Mouse (Mus musculus): ENCODE measurements at regions not wholly inside any gene's neighbourhood (a gene's known extent, or its start where the extent isn't known, plus 50 kb on each side); places are given as distances from the start of the nearest gene placed in this dataset.

- Histone ChIP-seq H3K36me3 (no peaks in the 10 kb centered on the region), H3K4me1 (no peaks in the 10 kb centered on the region), H3K27me3 (no peaks in the 10 kb centered on the region), H3K9me3 (replicated peaks) (no peaks in the 10 kb centered on the region), H3K9ac (no peak overlapping the region), H3K27ac (replicated peaks) (no peak overlapping the region), H3K4me3 (replicated peaks) (no peak overlapping the region), H3K4me2 (replicated peaks) (no peak overlapping the region)
- ATAC-seq (ENCODE audit: insufficient number of reproducible peaks, low FRiP score, low TSS enrichment, low read depth), result no peak
- WGBS, result 80% methylated on average over 4 of the region's 4 CpGs
Observed at GRCm38 (mm10) chr3:149413114-149413513, 422.8 kb upstream of the Adgrl2 start.

DNA sequence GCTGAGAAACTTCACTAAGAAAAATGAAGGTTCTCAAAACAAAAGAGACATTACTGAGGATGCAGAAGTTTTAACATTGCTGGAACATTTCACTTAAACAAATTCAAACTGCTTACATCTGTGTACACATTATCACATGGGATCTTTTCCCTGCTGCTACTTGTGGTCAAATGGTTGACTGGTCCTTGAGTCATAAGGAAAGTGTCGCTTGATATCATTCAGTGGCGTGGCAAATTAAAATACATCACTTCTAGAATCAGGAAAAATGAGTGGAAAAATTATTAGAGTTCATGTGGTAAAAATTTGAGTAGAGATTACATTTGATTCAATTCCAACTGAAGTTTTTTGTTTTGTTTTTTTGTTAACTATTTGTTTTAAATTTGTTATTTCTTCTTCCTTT is 420.2 kb upstream of the Adgrl2 start:
- no peaks in the 10 kb centered on the region for H3K36me3 ChIP-seq
- no peaks in the 10 kb centered on the region for H3K4me1 ChIP-seq
- H3K4me3 ChIP-seq (replicated peaks), result no peak overlapping the region
- H3K27me3 ChIP-seq, result no peaks in the 10 kb centered on the region
- no peak overlapping the region for H3K27ac ChIP-seq (replicated peaks)
- no peak overlapping the region for H3K9ac ChIP-seq
- no peak overlapping the region for H3K4me2 ChIP-seq (replicated peaks)
- ATAC-seq (ENCODE audit: insufficient number of reproducible peaks, low FRiP score, low TSS enrichment, low read depth), result no peak
- H3K9me3 ChIP-seq (replicated peaks), result no peaks in the 10 kb centered on the region
- 84% methylated on average over 2 of the region's 2 CpGs for WGBS

GRCm38 (mm10) chr3:149408858-149409257 is 418.5 kb upstream of the Adgrl2 start:
- Histone ChIP-seq H3K9me3 (replicated peaks) (no peaks in the 10 kb centered on the region), H3K36me3 (no peaks in the 10 kb centered on the region), H3K4me3 (replicated peaks) (no peak overlapping the region), H3K4me1 (no peaks in the 10 kb centered on the region), H3K27ac (replicated peaks) (no peak overlapping the region), H3K9ac (no peak overlapping the region), H3K4me2 (replicated peaks) (no peak overlapping the region), H3K27me3 (no peaks in the 10 kb centered on the region)
- ATAC-seq (ENCODE audit: insufficient number of reproducible peaks, low FRiP score, low TSS enrichment, low read depth), result no peak
- 82% methylated on average over 3 of the region's 3 CpGs for WGBS

DNA sequence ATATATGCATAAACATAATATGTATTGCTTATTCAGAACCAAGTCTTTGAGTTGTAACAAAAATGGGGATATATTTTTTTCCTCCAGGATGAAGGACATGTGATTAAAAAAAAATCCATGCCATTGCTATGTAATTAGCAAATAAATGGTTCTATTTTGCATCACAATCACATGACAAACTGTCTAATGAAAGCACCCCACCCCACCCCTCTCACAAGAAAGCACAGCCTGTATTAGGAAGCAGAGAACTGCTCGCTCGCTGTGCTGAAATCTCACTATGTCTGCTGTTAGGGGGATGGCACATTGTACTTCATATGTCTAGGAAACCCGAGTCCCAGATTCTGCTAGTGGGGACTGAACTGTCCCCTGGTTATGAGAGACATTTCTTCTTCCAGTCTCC is 415.5 kb upstream of the Adgrl2 start:
- no peaks in the 10 kb centered on the region for H3K4me1 ChIP-seq
- no peaks in the 10 kb centered on the region for H3K36me3 ChIP-seq
- no peak for ATAC-seq (ENCODE audit: insufficient number of reproducible peaks, low FRiP score, low TSS enrichment, low read depth)
- no peak overlapping the region for H3K27ac ChIP-seq (replicated peaks)
- H3K9ac ChIP-seq, result no peak overlapping the region
- H3K4me3 ChIP-seq (replicated peaks), result no peak overlapping the region
- H3K27me3 ChIP-seq, result no peaks in the 10 kb centered on the region
- H3K4me2 ChIP-seq (replicated peaks), result no peak overlapping the region
- 54% methylated on average over 3 of the region's 3 CpGs for WGBS
- H3K9me3 ChIP-seq (replicated peaks), result no peaks in the 10 kb centered on the region

DNA sequence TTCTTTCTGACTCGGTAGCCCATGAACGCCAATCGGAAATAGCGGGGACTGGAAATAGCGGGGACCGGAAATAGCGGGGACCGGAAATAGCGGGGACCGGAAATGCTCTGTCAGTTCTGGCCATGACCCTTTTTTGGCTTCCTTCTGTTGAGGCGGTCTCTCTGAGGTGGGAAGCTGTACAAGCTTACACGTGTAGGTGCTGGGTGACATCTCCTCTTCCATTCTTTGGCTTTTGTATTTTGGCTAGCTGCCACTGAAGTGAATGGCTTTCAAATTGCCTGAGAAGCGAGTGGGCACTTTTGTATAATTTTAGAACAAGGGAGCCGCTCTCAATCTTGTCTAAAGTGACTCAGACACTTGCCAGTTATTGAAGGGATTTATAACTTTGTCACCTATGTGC is 414.3 kb upstream of the Adgrl2 start:
- 92% methylated on average over 14 of the region's 14 CpGs for WGBS
- H3K9ac ChIP-seq, result no peak overlapping the region
- H3K36me3 ChIP-seq, result no peaks in the 10 kb centered on the region
- no peaks in the 10 kb centered on the region for H3K27me3 ChIP-seq
- H3K27ac ChIP-seq (replicated peaks), result no peak overlapping the region
- no peaks in the 10 kb centered on the region for H3K4me1 ChIP-seq
- ATAC-seq (ENCODE audit: insufficient number of reproducible peaks, low FRiP score, low TSS enrichment, low read depth), result no peak
- no peak overlapping the region for H3K4me2 ChIP-seq (replicated peaks)
- no peaks in the 10 kb centered on the region for H3K9me3 ChIP-seq (replicated peaks)
- no peak overlapping the region for H3K4me3 ChIP-seq (replicated peaks)

DNA sequence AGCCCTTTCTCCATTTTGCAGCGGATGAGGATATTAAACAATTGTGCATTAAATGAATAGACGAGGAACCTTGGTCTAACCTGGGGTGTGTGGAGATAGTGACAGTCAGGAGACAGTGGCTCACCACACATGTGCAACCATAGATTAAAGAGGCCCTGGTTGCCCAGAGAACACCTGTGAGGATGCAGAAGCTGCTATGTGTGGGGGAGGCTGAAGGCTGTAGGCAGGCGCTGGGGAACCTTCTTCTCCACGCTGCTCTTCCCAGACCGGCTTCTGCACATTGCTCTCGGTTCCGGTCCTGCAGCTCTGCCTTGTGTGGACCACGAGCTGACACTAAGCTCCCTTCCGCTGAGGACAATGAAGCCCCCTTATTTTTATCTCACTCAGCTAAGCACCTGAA is 412.1 kb upstream of the Adgrl2 start:
- H3K27ac ChIP-seq (replicated peaks), result no peak overlapping the region
- H3K9me3 ChIP-seq (replicated peaks), result no peaks in the 10 kb centered on the region
- no peak for ATAC-seq (ENCODE audit: insufficient number of reproducible peaks, low FRiP score, low TSS enrichment, low read depth)
- no peaks in the 10 kb centered on the region for H3K36me3 ChIP-seq
- no peak overlapping the region for H3K9ac ChIP-seq
- WGBS, result 64% methylated on average over 9 of the region's 9 CpGs
- H3K4me3 ChIP-seq (replicated peaks), result no peak overlapping the region
- no peak overlapping the region for H3K4me2 ChIP-seq (replicated peaks)
- no peaks in the 10 kb centered on the region for H3K4me1 ChIP-seq
- no peaks in the 10 kb centered on the region for H3K27me3 ChIP-seq

- H3K4me3 ChIP-seq (replicated peaks), result no peak overlapping the region
- WGBS, result 26% methylated on average over 4 of the region's 4 CpGs
- no peak overlapping the region for H3K27ac ChIP-seq (replicated peaks)
- ATAC-seq (ENCODE audit: insufficient number of reproducible peaks, low FRiP score, low TSS enrichment, low read depth), result no peak
- no peak overlapping the region for H3K4me2 ChIP-seq (replicated peaks)
- no peaks in the 10 kb centered on the region for H3K27me3 ChIP-seq
- H3K9ac ChIP-seq, result no peak overlapping the region
- no peaks in the 10 kb centered on the region for H3K36me3 ChIP-seq
- no peaks in the 10 kb centered on the region for H3K9me3 ChIP-seq (replicated peaks)
- no peaks in the 10 kb centered on the region for H3K4me1 ChIP-seq
Observed at GRCm38 (mm10) chr3:149395082-149395481, 404.7 kb upstream of the Adgrl2 start.

- Histone ChIP-seq H3K27ac (replicated peaks) (no peak overlapping the region), H3K36me3 (no peaks in the 10 kb centered on the region), H3K9me3 (replicated peaks) (no peaks in the 10 kb centered on the region), H3K4me2 (replicated peaks) (no peak overlapping the region), H3K4me1 (no peaks in the 10 kb centered on the region), H3K9ac (no peak overlapping the region), H3K4me3 (replicated peaks) (no peak overlapping the region), H3K27me3 (no peaks in the 10 kb centered on the region)
- WGBS, result 61% methylated on average over 4 of the region's 4 CpGs
- ATAC-seq (ENCODE audit: insufficient number of reproducible peaks, low FRiP score, low TSS enrichment, low read depth), result no peak
Observed at GRCm38 (mm10) chr3:149393317-149394172, 403.2 kb upstream of the Adgrl2 start.

DNA sequence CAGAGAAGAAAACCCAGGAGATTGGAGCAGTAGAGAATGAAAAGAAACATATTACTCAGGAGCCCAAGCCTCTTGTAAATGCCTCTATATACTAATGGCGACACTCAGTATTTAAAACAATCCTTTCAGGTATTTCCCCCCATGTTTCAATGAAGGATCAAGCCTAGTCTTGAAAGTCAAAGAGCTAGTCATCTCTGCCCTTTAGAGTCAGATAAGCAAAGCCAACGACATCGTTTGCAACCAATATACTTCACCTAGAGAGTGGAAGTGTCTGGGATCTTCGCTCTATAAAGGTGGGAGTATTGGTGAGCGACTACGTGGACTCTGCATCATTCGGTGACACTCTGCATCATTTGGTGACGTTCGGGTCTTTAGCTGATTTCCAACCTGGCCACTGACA is 401.8 kb upstream of the Adgrl2 start:
- H3K4me2 ChIP-seq (replicated peaks), result no peak overlapping the region

DNA sequence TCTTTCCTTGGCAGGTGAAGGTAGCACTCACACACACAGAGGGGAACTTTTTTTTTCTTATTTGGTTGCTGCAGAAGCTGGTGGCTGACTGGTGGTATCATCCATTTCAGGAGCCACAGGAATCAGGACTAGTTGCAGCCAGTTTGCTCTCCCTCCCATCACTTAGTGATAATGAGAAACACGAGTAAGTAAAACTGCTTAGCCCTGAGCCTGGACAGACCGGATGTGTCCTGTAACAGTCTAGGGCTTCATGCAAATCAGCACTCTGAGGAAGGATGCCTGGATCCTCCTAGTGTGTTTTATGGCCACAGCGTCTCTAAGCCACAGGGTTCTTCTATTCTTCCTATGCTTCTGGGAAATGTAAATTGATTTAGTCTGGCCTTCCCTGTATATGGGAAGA is 397.2 kb upstream of the Adgrl2 start:
- Histone ChIP-seq H3K27me3 (no peaks in the 10 kb centered on the region), H3K9me3 (replicated peaks) (no peaks in the 10 kb centered on the region), H3K4me3 (replicated peaks) (no peak overlapping the region), H3K27ac (replicated peaks) (no peak overlapping the region), H3K4me2 (replicated peaks) (no peak overlapping the region), H3K9ac (no peak overlapping the region), H3K4me1 (no peaks in the 10 kb centered on the region), H3K36me3 (no peaks in the 10 kb centered on the region)
- ATAC-seq (ENCODE audit: insufficient number of reproducible peaks, low FRiP score, low TSS enrichment, low read depth), result no peak
- WGBS, result 9% methylated on average over 3 of the region's 3 CpGs

More for the DNA sequence above, 401.8 kb upstream of the Adgrl2 start:
- Histone ChIP-seq H3K9ac (no peak overlapping the region), H3K27ac (replicated peaks) (no peak overlapping the region), H3K4me3 (replicated peaks) (no peak overlapping the region), H3K4me1 (no peaks in the 10 kb centered on the region), H3K9me3 (replicated peaks) (no peaks in the 10 kb centered on the region), H3K36me3 (no peaks in the 10 kb centered on the region), H3K27me3 (no peaks in the 10 kb centered on the region)
- 94% methylated on average over 9 of the region's 9 CpGs for WGBS
- no peak for ATAC-seq (ENCODE audit: insufficient number of reproducible peaks, low FRiP score, low TSS enrichment, low read depth)

DNA sequence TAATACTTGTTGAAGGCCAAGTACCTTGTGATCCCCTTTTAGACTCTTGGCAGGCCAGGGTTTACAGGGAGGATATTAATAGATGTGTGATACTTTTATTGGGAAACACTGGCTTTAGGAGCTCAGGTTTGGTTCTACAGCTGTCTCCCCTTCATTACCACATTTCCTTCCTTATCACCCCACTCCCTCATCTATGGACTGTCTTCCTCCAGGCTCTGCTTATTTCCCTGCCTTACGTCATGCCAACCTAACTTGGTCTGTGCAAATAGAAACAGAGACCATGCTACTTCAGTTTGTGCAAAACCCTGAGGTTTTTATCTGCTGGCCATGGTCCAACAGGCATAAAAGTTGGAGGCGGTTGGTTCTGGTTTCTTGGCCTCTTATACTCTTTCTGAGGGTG is 395.7 kb upstream of the Adgrl2 start:
- ATAC-seq (ENCODE audit: insufficient number of reproducible peaks, low FRiP score, low TSS enrichment, low read depth), result no peak
- no peaks in the 10 kb centered on the region for H3K9me3 ChIP-seq (replicated peaks)
- H3K36me3 ChIP-seq, result no peaks in the 10 kb centered on the region
- H3K4me2 ChIP-seq (replicated peaks), result no peak overlapping the region
- no peaks in the 10 kb centered on the region for H3K27me3 ChIP-seq
- H3K4me1 ChIP-seq, result peaks cover 3% of the 10 kb centered on the region; the same call in 1 of the 2 replicates
- H3K4me3 ChIP-seq (replicated peaks), result no peak overlapping the region
- no peak overlapping the region for H3K27ac ChIP-seq (replicated peaks)
- WGBS, result 59% methylated on average over 2 of the region's 2 CpGs
- no peak overlapping the region for H3K9ac ChIP-seq

GRCm38 (mm10) chr3:149385336-149385735 is 395.0 kb upstream of the Adgrl2 start:
- Histone ChIP-seq H3K36me3 (no peaks in the 10 kb centered on the region), H3K9me3 (replicated peaks) (no peaks in the 10 kb centered on the region), H3K27ac (replicated peaks) (no peak overlapping the region), H3K9ac (no peak overlapping the region), H3K4me3 (replicated peaks) (no peak overlapping the region), H3K27me3 (no peaks in the 10 kb centered on the region), H3K4me2 (replicated peaks) (no peak overlapping the region), H3K4me1 (peaks cover 4% of the 10 kb centered on the region; the same call in 1 of the 2 replicates)
- 50% methylated on average over 6 of the region's 6 CpGs for WGBS
- no peak for ATAC-seq (ENCODE audit: insufficient number of reproducible peaks, low FRiP score, low TSS enrichment, low read depth)

Measured in embryonic facial prominence, embryonic 15.5 days (tissue).